Mouse (Mus musculus) naive thymus-derived CD4-positive, alpha-beta T cell, adult 2 months (primary cell): ENCODE data around the gene Pyurf.

Source experiments
- DNase-seq: peaks from one replicate; pipeline ENCODE4 v3.0.0-alpha.2; 2011; ENCODE audit warnings: low read depth

Gene Pyurf

DNA sequence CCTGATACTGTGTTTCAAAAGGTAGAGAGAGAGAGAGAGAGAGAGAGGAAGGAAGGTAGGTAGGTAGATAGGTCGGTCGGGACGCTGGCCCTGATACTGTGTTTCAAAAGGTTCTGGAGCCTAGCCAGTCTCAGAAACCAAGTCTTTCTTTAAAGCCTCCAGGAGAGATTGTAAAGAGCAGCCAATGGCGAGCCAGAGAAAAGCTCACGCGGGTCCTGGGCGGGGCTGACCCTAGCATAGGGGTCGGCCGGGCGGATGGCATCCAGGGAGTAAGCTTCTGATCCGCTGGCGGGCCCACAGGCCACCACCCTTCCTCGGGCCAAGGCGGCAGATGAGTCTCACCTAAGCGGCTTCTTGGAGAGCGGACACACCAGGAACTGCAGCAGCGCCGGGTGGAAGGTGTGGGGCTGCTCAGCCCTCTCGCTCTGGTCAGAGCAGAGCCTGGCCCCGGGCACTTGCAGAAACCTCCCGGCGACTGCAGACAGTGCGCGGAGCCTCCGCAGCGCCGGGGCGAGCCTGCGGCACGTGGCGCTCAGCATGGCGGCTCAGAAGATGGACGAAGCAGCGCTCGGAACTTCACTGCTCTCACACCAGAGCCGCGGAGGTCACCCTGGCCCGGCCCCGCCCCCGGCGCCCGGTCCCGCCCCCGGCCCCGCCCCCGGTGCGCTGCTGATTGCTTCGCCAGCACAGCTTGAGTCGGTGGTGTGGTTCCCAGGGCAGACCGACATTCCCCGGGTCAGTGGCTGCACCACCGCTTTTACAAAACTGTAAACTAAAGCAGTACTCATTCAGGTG, at the start of gene Pyurf:
TSS of gene Pyurf (minus strand) at position 612 of the 795 bp plus-strand sequence.
- DNase-seq: peak; percentile 92

GRCm38 (mm10) chr6:57721347-57721746, 29.5 kb upstream of the Pyurf start:
- no peak for DNase-seq

- DNase-seq: peak; percentile 11
These were observed 19.8 kb upstream of the Pyurf start for GRCm38 (mm10) chr6:57711726-57712125.

GRCm38 (mm10) chr6:57706721-57707120, 14.8 kb upstream of the Pyurf start:
- DNase-seq: peak; percentile 51

DNA sequence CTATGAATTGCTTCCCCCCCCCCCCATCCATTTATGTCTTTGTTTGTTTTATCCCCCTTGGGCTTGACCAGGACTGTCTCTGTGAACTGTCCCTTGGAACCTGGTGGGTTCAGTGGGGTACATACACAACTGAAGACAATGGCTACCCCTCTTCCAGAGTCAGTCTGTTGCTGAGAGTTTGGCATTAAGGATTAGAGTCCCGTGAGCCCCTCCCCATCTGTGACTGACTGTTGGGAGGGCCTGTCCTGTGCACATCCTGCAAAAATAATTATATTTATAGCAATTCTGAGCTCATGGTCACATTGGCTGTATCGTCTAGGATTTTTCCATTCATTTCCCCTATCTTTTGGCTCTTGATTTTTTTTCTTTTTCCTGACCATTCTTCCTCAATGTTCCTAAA, 11.8 kb upstream of the Pyurf start:
- no peak for DNase-seq

GRCm38 (mm10) chr6:57702743-57703499, 11.0 kb upstream of the Pyurf start:
- DNase-seq: peak; percentile 95

DNA sequence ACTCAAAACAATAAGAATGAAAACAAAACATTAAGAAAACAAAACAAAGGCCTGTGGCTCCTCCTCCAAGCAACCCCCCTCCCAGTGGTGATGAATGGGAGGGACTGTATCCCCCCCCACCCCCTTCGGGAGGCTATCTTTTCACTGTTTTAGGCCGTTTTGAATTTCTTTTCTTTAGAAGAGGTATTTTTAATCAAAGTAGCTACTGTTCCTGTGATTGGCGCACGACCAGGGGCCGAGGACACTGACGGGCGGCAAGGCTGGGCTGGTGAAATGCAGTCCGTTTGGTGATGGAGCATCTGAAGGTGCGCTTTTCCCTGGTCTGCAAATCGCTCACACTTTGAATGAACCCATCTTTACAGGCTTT, 10.5 kb upstream of the Pyurf start, which contains the start of gene Lancl2:
TSS of gene Lancl2 (plus strand) at position 165 of the 367 bp plus-strand sequence.
- DNase-seq: no peak

- DNase-seq: no peak
These were observed 9.8 kb upstream of the Pyurf start for GRCm38 (mm10) chr6:57701686-57702085.

- DNase-seq: no peak
These were observed 1.2 kb upstream of the Pyurf start for GRCm38 (mm10) chr6:57693116-57693515.

- no peak for DNase-seq
These were observed 7.7 kb downstream of the Pyurf start for GRCm38 (mm10) chr6:57684156-57684555.

GRCm38 (mm10) chr6:57661295-57661694, 30.6 kb downstream of the Pyurf start:
- no peak for DNase-seq

- no peak for DNase-seq
These were observed 44.6 kb downstream of the Pyurf start for GRCm38 (mm10) chr6:57647256-57647655.

DNA sequence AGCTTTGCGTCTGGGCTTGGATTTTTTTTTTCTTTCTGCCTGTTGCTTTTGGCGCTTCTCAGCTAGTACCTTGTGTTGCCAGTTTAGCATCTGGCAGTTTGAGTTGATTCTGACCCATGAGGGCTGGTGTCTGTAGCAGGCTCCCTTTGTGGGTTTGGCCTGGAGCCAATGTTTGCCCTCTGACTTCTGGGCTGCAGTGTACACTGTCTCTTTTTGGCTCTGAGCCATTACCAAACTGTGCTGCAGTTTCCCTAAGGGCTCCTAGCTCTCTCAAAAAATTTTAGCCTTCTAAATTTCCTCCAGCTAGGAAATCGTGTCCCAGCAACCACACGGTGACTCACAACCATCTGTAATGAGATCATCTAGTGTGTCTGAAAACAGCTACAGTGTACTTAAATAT, 50.1 kb downstream of the Pyurf start:
- no peak for DNase-seq

GRCm38 (mm10) chr6:57639531-57639930, 52.3 kb downstream of the Pyurf start:
- no peak for DNase-seq
